In the genomic region with DNA sequence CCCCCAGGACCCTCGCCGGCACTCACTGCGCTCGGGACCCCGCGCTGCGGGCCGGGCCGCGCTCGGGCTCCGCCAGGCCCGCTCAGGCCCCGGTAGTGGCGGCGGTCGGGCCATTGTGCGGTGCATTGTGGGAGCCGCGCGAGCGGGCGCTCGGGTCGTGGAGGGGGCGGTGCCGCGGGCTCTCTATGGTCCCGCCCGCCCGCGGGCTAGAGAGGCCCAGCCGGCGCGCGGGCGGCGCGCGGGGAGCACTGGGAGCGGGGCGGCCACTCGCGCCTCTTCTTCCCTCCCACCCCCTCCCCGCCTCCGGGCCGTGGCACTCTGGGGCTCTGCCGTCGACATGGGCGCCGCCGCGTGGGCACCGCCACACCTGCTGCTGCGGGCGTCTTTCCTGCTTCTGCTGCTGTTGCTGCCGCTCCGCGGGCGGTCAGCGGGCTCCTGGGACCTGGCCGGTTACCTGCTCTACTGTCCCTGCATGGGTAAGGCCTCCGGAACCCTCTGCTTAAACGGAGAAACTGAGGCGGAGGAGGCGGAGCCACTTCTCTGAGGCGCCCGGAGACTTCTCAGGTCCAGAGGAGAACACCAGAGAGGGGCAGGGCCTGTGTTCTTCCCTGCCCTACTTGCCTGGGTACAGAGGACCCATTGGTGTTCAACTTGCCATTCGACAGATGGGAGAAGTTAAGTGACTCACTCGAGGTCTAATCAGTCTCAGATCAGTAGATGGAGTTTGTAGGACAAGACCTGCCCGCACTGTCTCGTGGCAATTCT, we compare ENCODE assay signal across 8 mouse cellular contexts. TPM values are rescaled to one million over a fixed set of nuclear protein-coding genes. Genes with fewer than 3 reads are reported as not detected.
A peak's percentile ranks its signal among the peaks of the same experiment; 100 is the strongest.
DNase-seq lines count a peak whose midpoint lies in the region; ATAC-seq lines count a peak whose summit lies in the region.

Plagl2 (minus strand) TSS at position 177 of the 765 bp plus-strand sequence.
Pofut1 (plus strand) TSS at position 284 of the 765 bp plus-strand sequence.

- DNase-seq in c-Kit-negative CD71-positive TER-119-positive erythroid progenitor cells, embryonic 14.5 days (ENCODE audit: low read depth, low spot score): peak; percentile 84
- peak; percentile 84 for DNase-seq in forebrain, embryonic 10.5 days (ENCODE audit: extremely low spot score, low spot score)
- DNase-seq in kidney, postnatal 36 days: peak; percentile 92 to 96
- peak; percentile 82 for DNase-seq in telencephalon, adult 2 months (ENCODE audit: low read depth, low spot score)

- H3K9ac ChIP-seq in heart, embryonic 16.5 days (ENCODE audit: low read length): peak within 1 kb of the TSS; percentile 95
- H3K9ac ChIP-seq in liver, embryonic 15.5 days: peak within 1 kb of the TSS; percentile 98
- H3K9ac ChIP-seq in neural tube, embryonic 12.5 days: peak within 1 kb of the TSS; percentile 97

- ATAC-seq in CD4-positive, CD25-positive, alpha-beta regulatory T cell, adult 4 months: peak; percentile 76
- ATAC-seq in heart, embryonic 16.5 days (replicated peaks; ENCODE audit: extremely low read depth, insufficient read depth, low FRiP score): peak; percentile 97
- peak; percentile 94 for ATAC-seq in liver, embryonic 15.5 days (ENCODE audit: insufficient read depth)
- peak; percentile 96 for ATAC-seq in neural tube, embryonic 12.5 days (ENCODE audit: low FRiP score, low read depth)

- H3K4me2 ChIP-seq in heart, embryonic 16.5 days (ENCODE audit: low read depth, low read length): peak within 1 kb of the TSS; percentile 78
- peak within 1 kb of the TSS; percentile 79 for H3K4me2 ChIP-seq in liver, embryonic 15.5 days
- peak within 1 kb of the TSS; percentile 94 for H3K4me2 ChIP-seq in neural tube, embryonic 12.5 days (replicated peaks)

- H3K4me1 ChIP-seq in forebrain, embryonic 10.5 days: peaks cover 47% of the 10 kb centered on the region
- peaks cover 37% of the 10 kb centered on the region for H3K4me1 ChIP-seq in heart, embryonic 16.5 days (ENCODE audit: control insufficient read depth, insufficient read depth, low read length)
- peaks cover 58% of the 10 kb centered on the region for H3K4me1 ChIP-seq in liver, embryonic 15.5 days (replicated peaks)
- H3K4me1 ChIP-seq in neural tube, embryonic 12.5 days: peaks cover 24% of the 10 kb centered on the region

- WGBS in forebrain, embryonic 10.5 days: under 1% methylated on average over 69 of the region's 72 CpGs
- 0% methylated on average over 57 of the region's 72 CpGs for WGBS in heart, embryonic 16.5 days
- WGBS in liver, embryonic 15.5 days (ENCODE audit: insufficient replicate concordance): under 1% methylated on average over 68 of the region's 72 CpGs
- WGBS in neural tube, embryonic 12.5 days: under 1% methylated on average over 71 of the region's 72 CpGs

- H3K36me3 ChIP-seq in forebrain, embryonic 10.5 days (replicated peaks): peaks cover 57% of the 10 kb centered on the region
- no peaks in the 10 kb centered on the region for H3K36me3 ChIP-seq in heart, embryonic 16.5 days (ENCODE audit: control insufficient read depth, insufficient read depth)
- H3K36me3 ChIP-seq in liver, embryonic 15.5 days (replicated peaks): peaks cover 44% of the 10 kb centered on the region
- H3K36me3 ChIP-seq in neural tube, embryonic 12.5 days: peaks cover 13% of the 10 kb centered on the region; the same call in 1 of the 2 replicates

- peak within 1 kb of the TSS; percentile 98 for H3K4me3 ChIP-seq in forebrain, embryonic 10.5 days
- H3K4me3 ChIP-seq in heart, embryonic 16.5 days (ENCODE audit: low read length): peak within 1 kb of the TSS; percentile 61
- peak within 1 kb of the TSS; percentile 91 for H3K4me3 ChIP-seq in liver, embryonic 15.5 days (replicated peaks)
- peak within 1 kb of the TSS; percentile 98 for H3K4me3 ChIP-seq in neural tube, embryonic 12.5 days

- peak within 1 kb of the TSS; percentile 100 for H3K27ac ChIP-seq in forebrain, embryonic 10.5 days
- peak within 1 kb of the TSS; percentile 92 for H3K27ac ChIP-seq in heart, embryonic 16.5 days (ENCODE audit: low read length)
- peak within 1 kb of the TSS; percentile 98 for H3K27ac ChIP-seq in liver, embryonic 15.5 days (replicated peaks)
- H3K27ac ChIP-seq in neural tube, embryonic 12.5 days: peak within 1 kb of the TSS; percentile 80; the same call in 1 of the 2 replicates

- H3K9me3 ChIP-seq in forebrain, embryonic 10.5 days: no peaks in the 10 kb centered on the region
- H3K9me3 ChIP-seq in heart, embryonic 16.5 days (replicated peaks; ENCODE audit: control insufficient read depth, low read length): no peaks in the 10 kb centered on the region
- H3K9me3 ChIP-seq in liver, embryonic 15.5 days (replicated peaks): no peaks in the 10 kb centered on the region
- no peaks in the 10 kb centered on the region for H3K9me3 ChIP-seq in neural tube, embryonic 12.5 days

- H3K27me3 ChIP-seq in forebrain, embryonic 10.5 days (ENCODE audit: poor library complexity, severe bottlenecking): no peaks in the 10 kb centered on the region
- H3K27me3 ChIP-seq in heart, embryonic 16.5 days (ENCODE audit: control insufficient read depth, insufficient read depth, low read length): no peaks in the 10 kb centered on the region
- H3K27me3 ChIP-seq in liver, embryonic 15.5 days: no peaks in the 10 kb centered on the region
- H3K27me3 ChIP-seq in neural tube, embryonic 12.5 days (replicated peaks): no peaks in the 10 kb centered on the region

RNA-seq across cellular contexts. Expression of gene Plagl2, which starts in this region (rescaled TPM):
- polyA plus RNA-seq in CD4-positive, CD25-positive, alpha-beta regulatory T cell, adult 4 months (2017; shearing (Covaris generic)): 10 to 100 TPM; 20.2 to 23.1 TPM
- 30.5 and 31.7 TPM in 2 replicates for polyA plus RNA-seq in forebrain, embryonic 10.5 days (2016; fragmentation: Nextera tagmentation; extraction: Ambion mirVana)
- 9.8 and 10.3 TPM in 2 replicates for polyA plus RNA-seq in heart, embryonic 16.5 days (2015; fragmentation: Nextera tagmentation; extraction: Ambion mirVana)
- polyA plus RNA-seq in liver, embryonic 15.5 days (2015; fragmentation: Nextera tagmentation; extraction: Ambion mirVana): 17.1 TPM in 2 replicates
- polyA plus RNA-seq in neural tube, embryonic 12.5 days (2016; fragmentation: Nextera tagmentation; extraction: Ambion mirVana): 11.8 and 16.6 TPM in 2 replicates

RNA-seq across cellular contexts. Expression of gene Pofut1, which starts in this region (rescaled TPM):
- polyA plus RNA-seq in CD4-positive, CD25-positive, alpha-beta regulatory T cell, adult 4 months (2017; shearing (Covaris generic)): 10 to 100 TPM in 1 of 2 experiments, 1 to 10 TPM in 1; 9.4 to 11.9 TPM
- polyA plus RNA-seq in forebrain, embryonic 10.5 days (2016; fragmentation: Nextera tagmentation; extraction: Ambion mirVana): 5.9 and 6.4 TPM in 2 replicates
- 3.7 and 4.0 TPM in 2 replicates for polyA plus RNA-seq in heart, embryonic 16.5 days (2015; fragmentation: Nextera tagmentation; extraction: Ambion mirVana)
- polyA plus RNA-seq in liver, embryonic 15.5 days (2015; fragmentation: Nextera tagmentation; extraction: Ambion mirVana): 2.6 TPM in 2 replicates
- 4.9 and 5.7 TPM in 2 replicates for polyA plus RNA-seq in neural tube, embryonic 12.5 days (2016; fragmentation: Nextera tagmentation; extraction: Ambion mirVana)

Comparison
In these comparisons a context has a peak if more than half of its experiments do, and no peak if none do; other contexts are left out.
1. Peak in every context shown above with its lines: DNase-seq, ATAC-seq, H3K4me3 ChIP-seq and H3K27ac ChIP-seq.